Mouse (Mus musculus): ENCODE measurements around the gene Foxn2.

Gene Foxn2

GRCm38 (mm10) chr17:88440285-88441000, at the start of gene Foxn2:
Gene Foxn2 (plus strand): TSS chr17:88440711.
- 1% methylated on average over 73 of the region's 93 CpGs for WGBS

- WGBS, result 88% methylated on average over 6 of the region's 6 CpGs
These were observed 43.0 kb upstream of the Foxn2 start for GRCm38 (mm10) chr17:88397501-88397900.

GRCm38 (mm10) chr17:88398090-88398489, 42.4 kb upstream of the Foxn2 start:
- WGBS, result 95% methylated on average over 6 of the region's 6 CpGs

- WGBS, result 94% methylated on average over 4 of the region's 4 CpGs
These were observed 41.7 kb upstream of the Foxn2 start for GRCm38 (mm10) chr17:88398854-88399253.

GRCm38 (mm10) chr17:88400122-88400521, 40.4 kb upstream of the Foxn2 start:
- 70% methylated on average over 6 of the region's 6 CpGs for WGBS

GRCm38 (mm10) chr17:88400702-88401475, 39.6 kb upstream of the Foxn2 start:
- 72% methylated on average over 15 of the region's 15 CpGs for WGBS

- 87% methylated on average over 6 of the region's 6 CpGs for WGBS
These were observed 37.2 kb upstream of the Foxn2 start for GRCm38 (mm10) chr17:88403269-88403668.

GRCm38 (mm10) chr17:88404471-88404870, 36.0 kb upstream of the Foxn2 start:
- WGBS, result 36% methylated on average over 6 of the region's 6 CpGs

GRCm38 (mm10) chr17:88405076-88405475, 35.4 kb upstream of the Foxn2 start:
- WGBS, result 39% methylated on average over 19 of the region's 19 CpGs

GRCm38 (mm10) chr17:88409706-88410105, 30.8 kb upstream of the Foxn2 start:
- 91% methylated on average over 3 of the region's 3 CpGs for WGBS

GRCm38 (mm10) chr17:88413155-88413836, 27.2 kb upstream of the Foxn2 start:
- WGBS, result 92% methylated on average over 1 of the region's 1 CpGs

- WGBS, result 92% methylated on average over 4 of the region's 4 CpGs
These were observed 20.1 kb upstream of the Foxn2 start for GRCm38 (mm10) chr17:88420426-88420825.

- WGBS, result 80% methylated on average over 6 of the region's 6 CpGs
These were observed 19.3 kb upstream of the Foxn2 start for GRCm38 (mm10) chr17:88421246-88421645.

GRCm38 (mm10) chr17:88430719-88431118, 9.8 kb upstream of the Foxn2 start:
- WGBS, result 94% methylated on average over 2 of the region's 2 CpGs

- 77% methylated on average over 12 of the region's 12 CpGs for WGBS
These were observed 9.0 kb upstream of the Foxn2 start for GRCm38 (mm10) chr17:88431486-88431885.

GRCm38 (mm10) chr17:88431987-88432386, 8.5 kb upstream of the Foxn2 start:
- 88% methylated on average over 10 of the region's 10 CpGs for WGBS

- 84% methylated on average over 10 of the region's 10 CpGs for WGBS
These were observed 5.2 kb upstream of the Foxn2 start for GRCm38 (mm10) chr17:88435322-88435721.

GRCm38 (mm10) chr17:88436284-88436683, 4.2 kb upstream of the Foxn2 start:
- WGBS, result 89% methylated on average over 4 of the region's 4 CpGs

- WGBS, result 95% methylated on average over 5 of the region's 5 CpGs
These were observed 3.8 kb upstream of the Foxn2 start for GRCm38 (mm10) chr17:88436749-88437148.

- 91% methylated on average over 1 of the region's 1 CpGs for WGBS
These were observed 3.1 kb upstream of the Foxn2 start for GRCm38 (mm10) chr17:88437391-88437790.

GRCm38 (mm10) chr17:88439536-88440050, 918 bp upstream of the Foxn2 start:
- WGBS, result 77% methylated on average over 12 of the region's 12 CpGs

GRCm38 (mm10) chr17:88441001-88441431, 505 bp downstream of the Foxn2 start:
- 1% methylated on average over 54 of the region's 55 CpGs for WGBS
